Mouse (Mus musculus) small intestine, adult 2 months (tissue): Measurements from ENCODE around the gene Patj.

Experiments
- CTCF ChIP-seq: fragments of 200-500 bp; IDR thresholded peaks from 2 replicates; pipeline ENCODE4 v1.5.1; 2012; ENCODE audit warnings: low read depth, mild to moderate bottlenecking, control low read depth, inconsistent platforms, low read length, moderate library complexity, mixed read lengths; ENCODE audit not compliant: insufficient replicate concordance, insufficient read length; ENCODE audit errors: extremely low read depth
- POLR2A ChIP-seq: fragments of 200-500 bp; IDR thresholded peaks from 2 replicates; pipeline ENCODE4 v1.6.1; 2012; ENCODE audit warnings: low read depth, mild to moderate bottlenecking, control low read depth, inconsistent platforms, low read length, moderate library complexity

GRCm38 (mm10) chr4:98541591-98541990, 146.0 kb downstream of the Patj start:
- TF ChIP-seq POLR2A = no peak
- TF ChIP-seq CTCF = no peak
